Mouse (Mus musculus) liver, postnatal 0 days (tissue): ENCODE measurements at regions not wholly inside any gene's neighbourhood (a gene's known extent, or its start where the extent isn't known, plus 50 kb on each side); places are given as distances from the start of the nearest gene placed in this dataset.

Source experiments
- CTCF ChIP-seq: sonication (generic); IDR thresholded peaks from 2 replicates; pipeline ENCODE4 v1.5.1; 2016; ENCODE audit warnings: antibody characterized with exemption, low read depth
- EP300 ChIP-seq: IDR thresholded peaks from 2 replicates; pipeline ENCODE4 v1.6.1; 2016; ENCODE audit warnings: antibody characterized with exemption, low read depth, mild to moderate bottlenecking

DNA sequence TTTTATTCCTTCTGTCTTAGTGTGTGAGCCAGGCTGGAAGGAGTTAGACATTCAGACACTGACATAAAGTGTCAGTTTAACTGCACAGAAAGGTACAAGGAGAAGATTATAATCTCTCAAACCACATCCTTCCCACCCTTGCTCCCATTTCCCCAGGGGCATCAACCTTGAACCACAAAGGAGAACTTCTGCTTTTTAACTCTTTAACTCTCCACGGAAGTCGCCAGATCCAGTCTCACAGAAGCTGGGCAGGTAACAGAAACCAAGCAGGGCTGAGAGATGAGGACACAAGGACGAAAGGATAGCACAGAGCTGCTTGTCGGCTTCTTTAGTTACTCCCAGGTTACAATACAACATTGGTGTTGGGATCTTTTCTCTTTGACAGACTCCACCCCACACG, 176.0 kb upstream of the Nrip1 start:
- no peak for TF ChIP-seq EP300
- TF ChIP-seq CTCF: no peak
